Mouse (Mus musculus): ENCODE results near the gene Lpcat1.

Lpcat1 gene

GRCm38 (mm10) chr13:73467034-73467420 lies at the start of gene Lpcat1:
Gene Lpcat1 (plus strand): TSS chr13:73467197.
- peak; percentile 88 for DNase-seq (ENCODE audit: low read depth, low spot score)

- DNase-seq (ENCODE audit: low read depth, low spot score), result no peak
Observed at GRCm38 (mm10) chr13:73417478-73418220, 49.3 kb upstream of the Lpcat1 start.

GRCm38 (mm10) chr13:73418297-73418696 lies 48.7 kb upstream of the Lpcat1 start:
- DNase-seq (ENCODE audit: low read depth, low spot score), result no peak

- no peak for DNase-seq (ENCODE audit: low read depth, low spot score)
Observed at GRCm38 (mm10) chr13:73419244-73419643, 47.8 kb upstream of the Lpcat1 start.

GRCm38 (mm10) chr13:73423043-73423442 lies 44.0 kb upstream of the Lpcat1 start:
- DNase-seq (ENCODE audit: low read depth, low spot score), result no peak

GRCm38 (mm10) chr13:73425035-73425434 lies 42.0 kb upstream of the Lpcat1 start:
- DNase-seq (ENCODE audit: low read depth, low spot score), result no peak

GRCm38 (mm10) chr13:73425839-73426490 lies 41.0 kb upstream of the Lpcat1 start:
- peak; percentile 55 for DNase-seq (ENCODE audit: low read depth, low spot score)

- DNase-seq (ENCODE audit: low read depth, low spot score), result no peak
Observed at GRCm38 (mm10) chr13:73426587-73426986, 40.4 kb upstream of the Lpcat1 start.

GRCm38 (mm10) chr13:73429605-73430321 lies 37.2 kb upstream of the Lpcat1 start:
- no peak for DNase-seq (ENCODE audit: low read depth, low spot score)

GRCm38 (mm10) chr13:73432466-73433149 lies 34.4 kb upstream of the Lpcat1 start:
- no peak for DNase-seq (ENCODE audit: low read depth, low spot score)

- no peak for DNase-seq (ENCODE audit: low read depth, low spot score)
Observed at GRCm38 (mm10) chr13:73433681-73434535, 33.1 kb upstream of the Lpcat1 start.

GRCm38 (mm10) chr13:73434687-73435086 lies 32.3 kb upstream of the Lpcat1 start:
- DNase-seq (ENCODE audit: low read depth, low spot score), result no peak

GRCm38 (mm10) chr13:73435662-73436061 lies 31.3 kb upstream of the Lpcat1 start:
- no peak for DNase-seq (ENCODE audit: low read depth, low spot score)

GRCm38 (mm10) chr13:73439057-73439456 lies 27.9 kb upstream of the Lpcat1 start:
- DNase-seq (ENCODE audit: low read depth, low spot score), result no peak

- DNase-seq (ENCODE audit: low read depth, low spot score), result no peak
Observed at GRCm38 (mm10) chr13:73441032-73441431, 26.0 kb upstream of the Lpcat1 start.

- DNase-seq (ENCODE audit: low read depth, low spot score), result no peak
Observed at GRCm38 (mm10) chr13:73441686-73442085, 25.3 kb upstream of the Lpcat1 start.

- DNase-seq (ENCODE audit: low read depth, low spot score), result no peak
Observed at GRCm38 (mm10) chr13:73442431-73442830, 24.6 kb upstream of the Lpcat1 start.

GRCm38 (mm10) chr13:73443093-73443821 lies 23.7 kb upstream of the Lpcat1 start:
- DNase-seq (ENCODE audit: low read depth, low spot score), result no peak

- DNase-seq (ENCODE audit: low read depth, low spot score), result no peak
Observed at GRCm38 (mm10) chr13:73445087-73445486, 21.9 kb upstream of the Lpcat1 start.

- no peak for DNase-seq (ENCODE audit: low read depth, low spot score)
Observed at GRCm38 (mm10) chr13:73446076-73446475, 20.9 kb upstream of the Lpcat1 start.
